Mouse (Mus musculus): ENCODE measurements around the gene Sox1. TPM values are rescaled to one million over a fixed set of nuclear protein-coding genes. Genes with fewer than 3 reads are reported as not detected.

The Sox1 gene
- not detected in 2 replicates for polyA plus RNA-seq (2015; fragmentation: Nextera tagmentation; extraction: Ambion mirVana)

GRCm38 (mm10) chr8:12395071-12396031, at the start of gene Sox1:
Gene Sox1 (plus strand): TSS chr8:12395295.
- ATAC-seq (ENCODE audit: insufficient read depth), result no peak
- Histone ChIP-seq H3K4me1 (replicated peaks) (no peaks in the 10 kb centered on the region; the same call in 1 of the 2 replicates), H3K27ac (replicated peaks) (no peak within 1 kb of the TSS), H3K9me3 (replicated peaks) (no peaks in the 10 kb centered on the region), H3K9ac (no peak within 1 kb of the TSS), H3K4me3 (replicated peaks) (peak within 1 kb of the TSS; percentile 23; the same call in 1 of the 2 replicates), H3K36me3 (replicated peaks) (no peaks in the 10 kb centered on the region), H3K27me3 (peaks cover 99% of the 10 kb centered on the region), H3K4me2 (peak within 1 kb of the TSS; percentile 38)
- WGBS (ENCODE audit: insufficient replicate concordance), result under 1% methylated on average over 88 of the region's 89 CpGs

GRCm38 (mm10) chr8:12345881-12346280, 49.2 kb upstream of the Sox1 start:
- H3K4me2 ChIP-seq, result no peak overlapping the region
- no peak for ATAC-seq (ENCODE audit: insufficient read depth)
- 56% methylated on average over 4 of the region's 4 CpGs for WGBS (ENCODE audit: insufficient replicate concordance)
- H3K27ac ChIP-seq (replicated peaks), result no peak overlapping the region
- H3K36me3 ChIP-seq (replicated peaks), result no peaks in the 10 kb centered on the region
- H3K4me1 ChIP-seq (replicated peaks), result no peaks in the 10 kb centered on the region
- no peak overlapping the region for H3K9ac ChIP-seq
- no peak overlapping the region for H3K4me3 ChIP-seq (replicated peaks)
- no peaks in the 10 kb centered on the region for H3K27me3 ChIP-seq
- H3K9me3 ChIP-seq (replicated peaks), result no peaks in the 10 kb centered on the region

GRCm38 (mm10) chr8:12346870-12347269, 48.2 kb upstream of the Sox1 start:
- Histone ChIP-seq H3K4me2 (no peak overlapping the region), H3K36me3 (replicated peaks) (no peaks in the 10 kb centered on the region), H3K27ac (replicated peaks) (no peak overlapping the region), H3K9me3 (replicated peaks) (no peaks in the 10 kb centered on the region), H3K4me3 (replicated peaks) (no peak overlapping the region), H3K9ac (no peak overlapping the region), H3K27me3 (no peaks in the 10 kb centered on the region), H3K4me1 (replicated peaks) (no peaks in the 10 kb centered on the region)
- ATAC-seq (ENCODE audit: insufficient read depth), result no peak
- 69% methylated on average over 11 of the region's 11 CpGs for WGBS (ENCODE audit: insufficient replicate concordance)

GRCm38 (mm10) chr8:12348306-12348705, 46.8 kb upstream of the Sox1 start:
- Histone ChIP-seq H3K4me2 (no peak overlapping the region), H3K36me3 (replicated peaks) (no peaks in the 10 kb centered on the region), H3K9me3 (replicated peaks) (no peaks in the 10 kb centered on the region), H3K27ac (replicated peaks) (no peak overlapping the region), H3K27me3 (no peaks in the 10 kb centered on the region), H3K4me1 (replicated peaks) (no peaks in the 10 kb centered on the region), H3K9ac (no peak overlapping the region), H3K4me3 (replicated peaks) (no peak overlapping the region)
- 79% methylated on average over 1 of the region's 1 CpGs for whole genome bisulfite sequencing (ENCODE audit: insufficient replicate concordance)
- no peak for ATAC-seq (ENCODE audit: insufficient read depth)

GRCm38 (mm10) chr8:12349591-12349990, 45.5 kb upstream of the Sox1 start:
- no peak overlapping the region for H3K27ac ChIP-seq (replicated peaks)
- H3K4me3 ChIP-seq (replicated peaks), result no peak overlapping the region
- H3K9me3 ChIP-seq (replicated peaks), result no peaks in the 10 kb centered on the region
- H3K4me1 ChIP-seq (replicated peaks), result no peaks in the 10 kb centered on the region
- no peak overlapping the region for H3K4me2 ChIP-seq
- H3K27me3 ChIP-seq, result no peaks in the 10 kb centered on the region
- no peak overlapping the region for H3K9ac ChIP-seq
- H3K36me3 ChIP-seq (replicated peaks), result no peaks in the 10 kb centered on the region
- ATAC-seq (ENCODE audit: insufficient read depth), result no peak
- 36% methylated on average over 2 of the region's 2 CpGs for WGBS (ENCODE audit: insufficient replicate concordance)

- no peak for ATAC-seq (ENCODE audit: insufficient read depth)
- H3K27me3 ChIP-seq, result no peaks in the 10 kb centered on the region
- H3K4me3 ChIP-seq (replicated peaks), result no peak overlapping the region
- no peaks in the 10 kb centered on the region for H3K4me1 ChIP-seq (replicated peaks)
- no peaks in the 10 kb centered on the region for H3K9me3 ChIP-seq (replicated peaks)
- no peaks in the 10 kb centered on the region for H3K36me3 ChIP-seq (replicated peaks)
- H3K27ac ChIP-seq (replicated peaks), result no peak overlapping the region
- H3K9ac ChIP-seq, result no peak overlapping the region
- no peak overlapping the region for H3K4me2 ChIP-seq
Observed at GRCm38 (mm10) chr8:12351121-12351520, 44.0 kb upstream of the Sox1 start.

GRCm38 (mm10) chr8:12354406-12355025, 40.6 kb upstream of the Sox1 start:
- Histone ChIP-seq H3K4me1 (replicated peaks) (no peaks in the 10 kb centered on the region), H3K36me3 (replicated peaks) (no peaks in the 10 kb centered on the region), H3K9ac (no peak overlapping the region), H3K4me3 (replicated peaks) (no peak overlapping the region), H3K4me2 (no peak overlapping the region), H3K27me3 (peaks cover 3% of the 10 kb centered on the region; the same call in 1 of the 2 replicates), H3K9me3 (replicated peaks) (no peaks in the 10 kb centered on the region), H3K27ac (replicated peaks) (no peak overlapping the region)
- 61% methylated on average over 10 of the region's 10 CpGs for WGBS (ENCODE audit: insufficient replicate concordance)
- no peak for ATAC-seq (ENCODE audit: insufficient read depth)

- 52% methylated on average over 7 of the region's 7 CpGs for WGBS (ENCODE audit: insufficient replicate concordance)
- Histone ChIP-seq H3K4me3 (replicated peaks) (no peak overlapping the region), H3K9ac (no peak overlapping the region), H3K27ac (replicated peaks) (no peak overlapping the region), H3K36me3 (replicated peaks) (no peaks in the 10 kb centered on the region), H3K4me2 (no peak overlapping the region), H3K4me1 (replicated peaks) (no peaks in the 10 kb centered on the region), H3K9me3 (replicated peaks) (no peaks in the 10 kb centered on the region), H3K27me3 (0 out of 2 replicates have a peak, but pooled peaks cover 6% of the 10 kb centered on the region)
- no peak for ATAC-seq (ENCODE audit: insufficient read depth)
Observed at GRCm38 (mm10) chr8:12368161-12368560, 26.9 kb upstream of the Sox1 start.

- Histone ChIP-seq H3K9me3 (replicated peaks) (no peaks in the 10 kb centered on the region), H3K4me1 (replicated peaks) (no peaks in the 10 kb centered on the region), H3K4me3 (replicated peaks) (no peak overlapping the region), H3K27ac (replicated peaks) (no peak overlapping the region), H3K4me2 (no peak overlapping the region), H3K9ac (no peak overlapping the region), H3K27me3 (0 out of 2 replicates have a peak, but pooled peaks cover 6% of the 10 kb centered on the region), H3K36me3 (replicated peaks) (no peaks in the 10 kb centered on the region)
- no peak for ATAC-seq (ENCODE audit: insufficient read depth)
- 53% methylated on average over 6 of the region's 6 CpGs for WGBS (ENCODE audit: insufficient replicate concordance)
Observed at GRCm38 (mm10) chr8:12368856-12369255, 26.2 kb upstream of the Sox1 start.

- no peak overlapping the region for H3K4me2 ChIP-seq
- H3K4me1 ChIP-seq (replicated peaks), result 0 out of 2 replicates have a peak, but pooled peaks cover 5% of the 10 kb centered on the region
- H3K4me3 ChIP-seq (replicated peaks), result no peak overlapping the region
- H3K9ac ChIP-seq, result no peak overlapping the region
- peaks cover 73% of the 10 kb centered on the region for H3K27me3 ChIP-seq
- WGBS (ENCODE audit: insufficient replicate concordance), result 34% methylated on average over 3 of the region's 3 CpGs
- no peak for ATAC-seq (ENCODE audit: insufficient read depth)
- no peak overlapping the region for H3K27ac ChIP-seq (replicated peaks)
- no peaks in the 10 kb centered on the region for H3K9me3 ChIP-seq (replicated peaks)
- H3K36me3 ChIP-seq (replicated peaks), result no peaks in the 10 kb centered on the region
Observed at GRCm38 (mm10) chr8:12381111-12381510, 14.0 kb upstream of the Sox1 start.
